Mouse (Mus musculus) bone marrow, adult 2 months (tissue): ENCODE data around the gene Mmachc.

Experiments
- CTCF ChIP-seq: fragments of 200-500 bp; IDR thresholded peaks from 2 replicates; pipeline ENCODE4 v1.5.1; 2011; ENCODE audit warnings: low read length, control low read depth; ENCODE audit not compliant: control insufficient read depth, insufficient read depth
- POLR2A ChIP-seq: fragments of 200-500 bp; IDR thresholded peaks from 2 replicates; pipeline ENCODE4 v1.6.1; 2011; ENCODE audit warnings: low read depth, mild to moderate bottlenecking, control low read depth, low read length, borderline replicate concordance; ENCODE audit not compliant: control insufficient read depth

DNA sequence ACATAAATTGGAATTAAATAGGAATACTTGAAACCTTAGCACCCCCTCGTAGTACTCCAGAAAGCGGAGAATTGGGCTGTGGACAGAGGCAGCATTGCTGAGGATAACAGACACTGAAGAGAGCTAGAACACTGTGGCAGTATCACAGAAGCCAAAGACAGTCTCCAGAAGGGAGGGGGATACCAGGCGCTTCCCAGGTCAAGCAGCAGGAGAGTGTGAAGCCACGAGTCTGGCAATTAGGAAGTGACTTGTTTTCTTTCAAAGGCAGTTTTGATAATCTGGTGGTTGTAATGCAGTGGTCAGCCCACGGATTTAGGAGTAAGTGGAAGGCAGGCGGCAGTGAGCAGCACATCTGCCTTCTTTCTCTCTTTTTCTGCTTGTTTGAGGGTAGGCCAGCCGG is 14.0 kb upstream of the Mmachc start:
- TF ChIP-seq CTCF (no peak), POLR2A (no peak)
